Mouse (Mus musculus) CH12.LX (cell line): Measurements from ENCODE around the gene Trip4. TPM values are rescaled to one million over a fixed set of nuclear protein-coding genes. Genes with fewer than 3 reads are reported as not detected.

Source experiments
- polyA plus RNA-seq: library from polyadenylated mRNA; unstranded; fragments of >175 nt; gene quantifications from 2 replicates; pipeline ENCODE4 v1.2.1, GENCODE M21; 2012; ENCODE audit warnings: low read depth; ENCODE audit not compliant: insufficient read length
- total RNA-seq, 2 experiments: library from RNA; depleted of rRNA; stranded (reverse); fragments of 300-350 nt in 1 of 2; fragments of >200 nt in 1 of 2; gene quantifications; 2 replicates each; pipeline ENCODE4 v1.2.3; 2012 to 2014

Gene Trip4
- total and polyA plus RNA-seq, 3 experiments = 12.0 to 15.4 (median 14.4) TPM

Other genes with a start within 250 kb of the Trip4 start
- gene Oaz2, start 240.8 kb downstream of the Trip4 start, total RNA-seq (2012; rRNA removed) = 30.2 and 30.9 TPM in 2 replicates
- gene Oaz2, start 240.8 kb downstream of the Trip4 start, total RNA-seq (2014; rRNA removed) = 35.3 and 38.9 TPM in 2 replicates
- gene Oaz2, start 240.8 kb downstream of the Trip4 start, polyA plus RNA-seq = 55.7 and 61.4 TPM in 2 replicates
- gene Zfp609, start 81.2 kb downstream of the Trip4 start, total RNA-seq (2012; rRNA removed) = 3.2 and 3.5 TPM in 2 replicates
- 1.2 and 1.5 TPM in 2 replicates for gene Zfp609, start 81.2 kb downstream of the Trip4 start, total RNA-seq (2014; rRNA removed)
- gene Zfp609, start 81.2 kb downstream of the Trip4 start, polyA plus RNA-seq = 14.6 and 15.4 TPM in 2 replicates
- 177 and 257 TPM in 2 replicates for gene Pclaf, start 18.6 kb downstream of the Trip4 start, total RNA-seq (2012; rRNA removed)
- gene Pclaf, start 18.6 kb downstream of the Trip4 start, total RNA-seq (2014; rRNA removed) = 394 and 490 TPM in 2 replicates
- 183 and 229 TPM in 2 replicates for gene Pclaf, start 18.6 kb downstream of the Trip4 start, polyA plus RNA-seq
- gene Csnk1g1, start 130 bp upstream of the Trip4 start, total RNA-seq (2012; rRNA removed) = 14.4 and 16.0 TPM in 2 replicates
- 10.7 and 11.7 TPM in 2 replicates for gene Csnk1g1, start 130 bp upstream of the Trip4 start, total RNA-seq (2014; rRNA removed)
- gene Csnk1g1, start 130 bp upstream of the Trip4 start, polyA plus RNA-seq = 12.3 and 13.8 TPM in 2 replicates
- gene Ppib, start 151.4 kb upstream of the Trip4 start, total RNA-seq (2012; rRNA removed) = 550 and 590 TPM in 2 replicates
- 477 and 507 TPM in 2 replicates for gene Ppib, start 151.4 kb upstream of the Trip4 start, total RNA-seq (2014; rRNA removed)
- 268 and 271 TPM in 2 replicates for gene Ppib, start 151.4 kb upstream of the Trip4 start, polyA plus RNA-seq
- gene Snx22, start 160.9 kb upstream of the Trip4 start, total RNA-seq (2012; rRNA removed) = 11.4 and 11.5 TPM in 2 replicates
- gene Snx22, start 160.9 kb upstream of the Trip4 start, total RNA-seq (2014; rRNA removed) = 0.11 TPM in 1 of 2 replicates, not detected in the other
- 0.25 and 0.39 TPM in 2 replicates for gene Snx22, start 160.9 kb upstream of the Trip4 start, polyA plus RNA-seq
- gene Snx1, start 217.8 kb upstream of the Trip4 start, total RNA-seq (2012; rRNA removed) = 86.4 and 91.4 TPM in 2 replicates
- gene Snx1, start 217.8 kb upstream of the Trip4 start, total RNA-seq (2014; rRNA removed) = 170 and 186 TPM in 2 replicates
- gene Snx1, start 217.8 kb upstream of the Trip4 start, polyA plus RNA-seq = 110 and 114 TPM in 2 replicates
- 144 and 180 TPM in 2 replicates for gene Ciao2a, start 217.8 kb upstream of the Trip4 start, total RNA-seq (2012; rRNA removed)
- 359 and 411 TPM in 2 replicates for gene Ciao2a, start 217.8 kb upstream of the Trip4 start, total RNA-seq (2014; rRNA removed)
- gene Ciao2a, start 217.8 kb upstream of the Trip4 start, polyA plus RNA-seq = 197 and 246 TPM in 2 replicates
- gene Dapk2, start 249.4 kb upstream of the Trip4 start, total RNA-seq (2012; rRNA removed) = 28.4 and 39.0 TPM in 2 replicates
- 60.3 and 62.4 TPM in 2 replicates for gene Dapk2, start 249.4 kb upstream of the Trip4 start, total RNA-seq (2014; rRNA removed)
- gene Dapk2, start 249.4 kb upstream of the Trip4 start, polyA plus RNA-seq = 25.2 and 26.7 TPM in 2 replicates